Mouse (Mus musculus): ENCODE measurements around the gene Macf1.
A peak's percentile ranks its signal among the peaks of the same experiment; 100 is the strongest.

DNA sequence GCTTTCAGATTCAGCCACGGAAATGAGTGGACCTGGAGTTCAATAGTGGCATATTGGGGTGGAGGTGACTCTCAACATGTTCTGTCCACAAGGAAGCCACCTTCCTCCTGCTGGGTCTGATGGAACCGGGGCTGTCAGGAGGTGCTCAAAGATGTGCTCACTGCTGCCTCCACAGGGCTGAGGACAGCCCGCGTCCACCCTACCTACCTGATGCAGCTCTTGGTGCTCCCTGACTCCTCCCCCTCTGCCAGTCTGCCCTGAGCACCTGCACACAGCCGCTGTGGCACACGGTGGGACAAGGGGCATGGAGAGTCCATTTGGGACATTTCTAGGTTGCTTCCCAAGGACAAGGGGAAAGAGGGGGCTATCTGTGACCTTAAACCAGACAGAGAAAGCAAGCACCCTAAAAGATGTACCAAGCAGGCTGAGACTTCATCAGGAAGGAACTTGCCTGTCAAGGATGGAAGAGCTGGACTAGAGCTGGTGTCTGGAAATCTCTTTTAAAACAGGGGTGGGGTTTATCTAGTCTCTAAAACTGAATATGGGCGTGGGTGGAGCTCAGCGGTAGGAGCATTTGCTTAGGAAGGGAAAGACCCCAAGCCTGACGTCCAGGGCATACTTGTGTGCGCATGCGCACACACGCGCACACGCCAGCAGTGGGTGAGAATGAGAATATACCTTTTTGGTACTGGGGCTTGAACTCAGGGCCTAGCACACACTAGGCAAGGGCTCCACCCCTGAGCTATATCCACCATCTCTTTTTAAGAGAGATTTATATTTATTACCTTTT lies 348.2 kb downstream of the Macf1 start:
- TF ChIP-seq CTCF (conservative IDR thresholded peaks at IDR 0.05; ENCODE audit: low read length) (0 out of 2 replicates have a peak, but pooled peaks have one; percentile 9), NANOG (IDR thresholded peaks at IDR 0.05; ENCODE audit: borderline replicate concordance, low read length) (no peak), POU5F1 (IDR thresholded peaks at IDR 0.05; ENCODE audit: borderline replicate concordance, low read length) (no peak)

All from E14TG2a.4 (cell line).